Mouse (Mus musculus) testis, adult 2 months (tissue): Measurements from ENCODE around the gene Mgat2.
A peak's percentile ranks its signal among the peaks of the same experiment; 100 is the strongest.

Experiments
- CTCF ChIP-seq: fragments of 200-500 bp; IDR thresholded peaks from 2 replicates; pipeline ENCODE4 v1.5.1; 2012; ENCODE audit warnings: low read depth, mild to moderate bottlenecking, inconsistent platforms, low read length, moderate library complexity; ENCODE audit not compliant: control insufficient read depth, insufficient read depth, insufficient replicate concordance
- POLR2A ChIP-seq: fragments of 200-500 bp; IDR thresholded peaks from 2 replicates; pipeline ENCODE4 v1.6.1; 2012; ENCODE audit warnings: low read depth, mild to moderate bottlenecking, inconsistent platforms, low read length, moderate library complexity; ENCODE audit not compliant: control insufficient read depth

GRCm38 (mm10) chr12:69184342-69185295 is 662 bp downstream of the Mgat2 start:
- 0 out of 2 replicates have a peak, but pooled peaks have one; percentile 25 for TF ChIP-seq POLR2A
- TF ChIP-seq CTCF = no peak
